Mouse (Mus musculus) midbrain, embryonic 11.5 days (tissue): ENCODE results near the gene Cpt1a. TPM values are rescaled to one million over a fixed set of nuclear protein-coding genes. Genes with fewer than 3 reads are reported as not detected.

Experiments
- ATAC-seq: fragments of 200-750 bp; cut with Nextera tagmentation; 2 replicates; pipeline ENCODE4 v1.8.0; 2017; ENCODE audit warnings: moderate TSS enrichment, moderate library complexity; ENCODE audit not compliant: low FRiP score
- DNase-seq: peaks from one replicate; pipeline ENCODE4 v3.0.0; 2015; ENCODE audit warnings: low spot score; ENCODE audit errors: missing footprints
- H3K27ac ChIP-seq: fragments of 300-500 bp; sonication (generic); 2 replicates; pipeline ENCODE4 v1.5.1; 2014; ENCODE audit warnings: low read depth, low read length
- H3K27me3 ChIP-seq: fragments of 300-500 bp; sonication (generic); 2 replicates; pipeline ENCODE4 v1.6.1; 2014; ENCODE audit warnings: mild to moderate bottlenecking, low read length, moderate library complexity, mixed read lengths; ENCODE audit not compliant: control insufficient read depth, insufficient read depth
- H3K36me3 ChIP-seq: fragments of 300-500 bp; sonication (generic); 2 replicates; pipeline ENCODE4 v1.6.1; 2014; ENCODE audit warnings: mild to moderate bottlenecking, low read length, moderate library complexity, mixed read lengths; ENCODE audit not compliant: control insufficient read depth, insufficient read depth
- H3K4me1 ChIP-seq: fragments of 300-500 bp; sonication (generic); 2 replicates; pipeline ENCODE4 v1.6.1; 2014; ENCODE audit warnings: low read length; ENCODE audit not compliant: control insufficient read depth, insufficient read depth
- H3K4me2 ChIP-seq: fragments of 300-500 bp; sonication (generic); 2 replicates; pipeline ENCODE4 v1.6.1; 2014; ENCODE audit warnings: mild to moderate bottlenecking, moderate library complexity
- H3K4me3 ChIP-seq: fragments of 300-500 bp; sonication (generic); 2 replicates; pipeline ENCODE4 v1.5.1; 2014; ENCODE audit warnings: low read depth, low read length
- H3K9ac ChIP-seq: fragments of 300-500 bp; sonication (generic); 2 replicates; pipeline ENCODE4 v1.6.1; 2014; ENCODE audit warnings: low read length
- H3K9me3 ChIP-seq: fragments of 300-500 bp; sonication (generic); 2 replicates; pipeline ENCODE4 v1.6.1; 2016; ENCODE audit warnings: low read length; ENCODE audit not compliant: control insufficient read depth
- WGBS: fragments of 180-500 bp; shearing (Covaris S2); extraction: QIAGEN DNeasy Blood & Tissue Kit; methylation state at CpG from one replicate; pipeline ENCODE4 v1.1.7; 2014; 5-methylcytosine and 5-hydroxymethylcytosine counted together
- polyA plus RNA-seq: library from polyadenylated mRNA; unstranded; fragments of >200 nt; fragmentation: Nextera tagmentation; extraction: Ambion mirVana; gene quantifications from 2 replicates; pipeline ENCODE4 v1.2.1, GENCODE M21; 2014

Gene Cpt1a
- polyA plus RNA-seq, 1 experiment from 2014 or later, result 8.7 TPM

- no peak for DNase-seq
- Histone ChIP-seq H3K9me3 (no peaks in the 10 kb centered on the region), H3K4me1 (no peaks in the 10 kb centered on the region), H3K4me3 (no peak overlapping the region), H3K9ac (no peak overlapping the region), H3K36me3 (peaks cover under 1% of the 10 kb centered on the region; the same call in 1 of the 2 replicates), H3K27ac (no peak overlapping the region), H3K27me3 (no peaks in the 10 kb centered on the region), H3K4me2 (no peak overlapping the region)
- no peak for ATAC-seq
- WGBS, result 86% methylated on average over 6 of the region's 6 CpGs
Observed at GRCm38 (mm10) chr19:3295245-3295644, 26.9 kb upstream of the Cpt1a start.

GRCm38 (mm10) chr19:3297034-3297433 lies 25.1 kb upstream of the Cpt1a start:
- no peak for ATAC-seq

GRCm38 (mm10) chr19:3297775-3298174 lies 24.4 kb upstream of the Cpt1a start:
- no peak overlapping the region for H3K27ac ChIP-seq
- H3K27me3 ChIP-seq, result no peaks in the 10 kb centered on the region
- H3K4me1 ChIP-seq, result no peaks in the 10 kb centered on the region
- no peaks in the 10 kb centered on the region for H3K9me3 ChIP-seq
- DNase-seq (no peak), ATAC-seq (no peak)
- no peak overlapping the region for H3K9ac ChIP-seq
- no peaks in the 10 kb centered on the region for H3K36me3 ChIP-seq
- H3K4me3 ChIP-seq, result no peak overlapping the region
- 90% methylated on average over 7 of the region's 7 CpGs for WGBS
- H3K4me2 ChIP-seq, result no peak overlapping the region

More at GRCm38 (mm10) chr19:3297034-3297433, 25.1 kb upstream of the Cpt1a start:
- no peaks in the 10 kb centered on the region for H3K9me3 ChIP-seq
- no peaks in the 10 kb centered on the region for H3K27me3 ChIP-seq
- H3K4me3 ChIP-seq, result no peak overlapping the region
- no peaks in the 10 kb centered on the region for H3K36me3 ChIP-seq
- DNase-seq, result no peak
- no peak overlapping the region for H3K9ac ChIP-seq
- no peak overlapping the region for H3K4me2 ChIP-seq
- H3K4me1 ChIP-seq, result no peaks in the 10 kb centered on the region
- H3K27ac ChIP-seq, result no peak overlapping the region

GRCm38 (mm10) chr19:3304017-3304416 lies 18.1 kb upstream of the Cpt1a start:
- Histone ChIP-seq H3K27ac (no peak overlapping the region), H3K9ac (no peak overlapping the region), H3K36me3 (no peaks in the 10 kb centered on the region), H3K4me1 (no peaks in the 10 kb centered on the region), H3K4me3 (no peak overlapping the region), H3K27me3 (no peaks in the 10 kb centered on the region), H3K9me3 (no peaks in the 10 kb centered on the region), H3K4me2 (no peak overlapping the region)
- 76% methylated on average over 4 of the region's 4 CpGs for WGBS
- DNase-seq (no peak), ATAC-seq (no peak)

- WGBS, result 53% methylated on average over 16 of the region's 16 CpGs
Observed at GRCm38 (mm10) chr19:3307175-3307949, 14.8 kb upstream of the Cpt1a start.

GRCm38 (mm10) chr19:3319341-3319740 lies 2.8 kb upstream of the Cpt1a start:
- WGBS, result 91% methylated on average over 2 of the region's 2 CpGs
- no peak for ATAC-seq

More at GRCm38 (mm10) chr19:3307175-3307949, 14.8 kb upstream of the Cpt1a start:
- Histone ChIP-seq H3K4me2 (no peak overlapping the region), H3K36me3 (no peaks in the 10 kb centered on the region), H3K27me3 (no peaks in the 10 kb centered on the region), H3K4me1 (no peaks in the 10 kb centered on the region), H3K27ac (no peak overlapping the region), H3K4me3 (no peak overlapping the region), H3K9ac (no peak overlapping the region), H3K9me3 (no peaks in the 10 kb centered on the region)
- DNase-seq (no peak), ATAC-seq (no peak)

GRCm38 (mm10) chr19:3320086-3320485 lies 2.0 kb upstream of the Cpt1a start:
- Histone ChIP-seq H3K4me2 (no peak overlapping the region), H3K4me3 (no peak overlapping the region), H3K36me3 (no peaks in the 10 kb centered on the region), H3K27me3 (peaks cover 28% of the 10 kb centered on the region), H3K9me3 (no peaks in the 10 kb centered on the region), H3K4me1 (peaks cover 13% of the 10 kb centered on the region), H3K27ac (no peak overlapping the region), H3K9ac (no peak overlapping the region)
- DNase-seq (no peak), ATAC-seq (no peak)
- WGBS, result 81% methylated on average over 7 of the region's 7 CpGs

More at GRCm38 (mm10) chr19:3319341-3319740, 2.8 kb upstream of the Cpt1a start:
- no peak overlapping the region for H3K4me2 ChIP-seq
- no peak overlapping the region for H3K9ac ChIP-seq
- no peak overlapping the region for H3K4me3 ChIP-seq
- H3K4me1 ChIP-seq, result peaks cover 8% of the 10 kb centered on the region
- no peaks in the 10 kb centered on the region for H3K36me3 ChIP-seq
- H3K27me3 ChIP-seq, result peaks cover 26% of the 10 kb centered on the region
- no peak for DNase-seq
- H3K27ac ChIP-seq, result no peak overlapping the region
- no peaks in the 10 kb centered on the region for H3K9me3 ChIP-seq

GRCm38 (mm10) chr19:3320801-3321200 lies 1.3 kb upstream of the Cpt1a start:
- no peak overlapping the region for H3K9ac ChIP-seq
- WGBS, result 79% methylated on average over 3 of the region's 3 CpGs
- ATAC-seq (no peak), DNase-seq (no peak)
- no peaks in the 10 kb centered on the region for H3K36me3 ChIP-seq
- no peak overlapping the region for H3K4me2 ChIP-seq
- H3K27me3 ChIP-seq, result peaks cover 28% of the 10 kb centered on the region
- no peaks in the 10 kb centered on the region for H3K9me3 ChIP-seq
- H3K4me1 ChIP-seq, result peaks cover 14% of the 10 kb centered on the region
- no peak overlapping the region for H3K27ac ChIP-seq
- no peak overlapping the region for H3K4me3 ChIP-seq

GRCm38 (mm10) chr19:3321617-3322016 lies 517 bp upstream of the Cpt1a start:
- Histone ChIP-seq H3K36me3 (no peaks in the 10 kb centered on the region), H3K27ac (no peak overlapping the region), H3K4me3 (no peak overlapping the region), H3K9ac (no peak overlapping the region), H3K9me3 (no peaks in the 10 kb centered on the region), H3K4me2 (no peak overlapping the region), H3K4me1 (peaks cover 19% of the 10 kb centered on the region), H3K27me3 (peaks cover 28% of the 10 kb centered on the region)
- DNase-seq (no peak), ATAC-seq (no peak)
- WGBS, result 10% methylated on average over 11 of the region's 11 CpGs
